Mouse (Mus musculus) fat pad, adult 2 months (tissue): ENCODE results near the gene Fam155a.

Source experiments
- DNase-seq: peaks from one replicate; pipeline ENCODE4 v3.0.0-alpha.2; 2011; ENCODE audit warnings: low read depth, low spot score; ENCODE audit errors: extremely low read depth

Gene Fam155a

DNA sequence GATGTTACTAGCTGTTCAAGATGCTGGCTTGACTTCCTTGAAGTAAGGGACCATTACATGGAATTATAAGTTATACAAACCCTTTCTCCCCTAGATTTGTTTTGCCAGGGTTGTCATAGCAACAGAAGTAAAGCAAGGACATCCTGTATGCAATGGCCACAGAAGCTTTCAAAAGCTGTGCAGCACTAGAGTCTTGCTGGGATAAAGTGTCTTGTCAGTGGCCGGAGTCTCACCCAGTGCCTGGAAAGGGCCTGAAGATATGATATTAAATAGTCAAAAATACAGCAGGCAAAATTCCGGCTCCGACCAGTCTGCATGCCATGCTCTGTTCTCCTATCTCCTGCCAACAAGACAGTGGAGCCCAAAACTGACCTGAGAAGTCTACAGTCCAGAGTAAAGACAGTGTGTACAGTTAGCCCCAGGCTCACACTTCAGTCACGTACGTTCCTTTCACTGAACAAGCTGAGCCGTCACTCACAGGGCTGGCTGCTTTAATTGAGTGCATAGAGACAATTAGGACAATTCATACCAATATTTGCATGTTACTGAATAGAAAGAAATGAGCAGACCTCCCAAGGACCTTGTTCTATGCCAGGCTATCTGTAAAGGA lies 467.3 kb downstream of the Fam155a start:
- DNase-seq, result no peak

- DNase-seq, result no peak
Observed at GRCm38 (mm10) chr8:9295046-9295445, 475.9 kb downstream of the Fam155a start.

DNA sequence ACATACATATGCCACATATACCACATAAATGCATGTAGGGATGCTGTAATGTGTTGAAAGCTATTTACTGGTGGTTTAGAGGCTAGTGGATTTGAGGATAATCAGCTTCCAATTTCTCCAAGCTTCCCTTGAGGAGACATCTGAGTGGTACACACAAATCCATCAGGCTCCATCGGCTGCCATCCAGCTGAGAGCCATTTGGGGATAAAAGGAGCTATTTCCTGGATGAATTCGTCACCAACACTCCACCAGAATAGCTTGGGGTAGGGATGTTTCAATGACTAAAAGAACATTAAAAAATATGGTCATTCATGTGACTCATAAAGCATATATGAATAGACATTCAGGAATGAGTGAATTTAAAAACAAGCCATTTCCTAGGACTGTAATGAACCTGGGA lies 478.4 kb downstream of the Fam155a start:
- DNase-seq, result no peak

DNA sequence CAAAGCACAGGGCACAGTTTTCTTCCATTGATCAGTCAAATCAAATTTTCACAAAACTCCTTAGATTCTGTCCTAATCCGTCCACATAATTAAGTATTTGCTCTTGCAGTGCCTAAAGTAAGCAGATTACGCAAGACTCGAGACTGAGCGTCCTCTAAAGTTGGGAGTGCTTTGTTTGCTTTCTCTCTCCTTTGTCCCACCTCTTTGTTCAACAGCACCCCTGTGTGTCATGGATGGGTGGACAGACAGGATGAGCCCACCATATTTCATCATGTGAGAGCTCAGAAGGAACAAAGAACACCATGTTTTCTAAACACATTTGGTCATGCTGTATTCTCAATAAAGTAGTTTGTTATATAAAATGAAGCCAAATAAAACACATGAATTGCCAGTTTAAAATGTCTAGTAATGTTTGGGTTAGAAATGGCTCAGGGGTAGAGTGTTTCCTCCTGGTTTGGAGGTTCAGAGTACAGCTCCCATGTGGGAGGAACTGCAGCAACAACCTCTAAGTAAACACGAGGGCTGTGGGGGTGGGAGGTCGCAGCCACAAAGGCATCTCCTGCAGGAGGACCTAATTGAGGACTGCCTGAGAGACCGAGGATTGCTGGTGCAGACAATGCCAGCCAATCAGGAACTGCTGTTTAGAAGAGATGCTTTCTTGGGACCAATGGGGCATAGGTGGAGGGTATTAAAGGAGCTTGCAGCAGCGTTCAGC lies 482.8 kb downstream of the Fam155a start:
- DNase-seq, result no peak

DNA sequence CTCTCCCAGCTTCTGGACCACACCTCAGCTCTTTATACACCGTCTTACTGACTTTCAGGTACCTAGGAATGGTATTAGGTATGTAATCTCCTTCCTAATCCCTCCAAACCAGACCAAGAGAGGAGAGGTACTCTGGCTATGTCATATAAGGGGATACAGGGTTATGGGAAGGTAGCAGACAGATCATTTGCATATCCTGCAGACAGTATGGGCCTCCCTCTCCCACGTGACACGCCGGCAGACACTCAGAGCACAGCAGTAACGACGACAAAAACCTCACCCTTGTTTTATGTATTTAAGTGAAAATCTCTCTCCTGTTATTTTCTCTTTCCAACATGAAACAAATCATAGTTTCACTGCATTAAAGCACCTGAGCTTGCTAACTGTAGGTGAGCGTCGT lies 496.8 kb downstream of the Fam155a start:
- DNase-seq, result no peak

DNA sequence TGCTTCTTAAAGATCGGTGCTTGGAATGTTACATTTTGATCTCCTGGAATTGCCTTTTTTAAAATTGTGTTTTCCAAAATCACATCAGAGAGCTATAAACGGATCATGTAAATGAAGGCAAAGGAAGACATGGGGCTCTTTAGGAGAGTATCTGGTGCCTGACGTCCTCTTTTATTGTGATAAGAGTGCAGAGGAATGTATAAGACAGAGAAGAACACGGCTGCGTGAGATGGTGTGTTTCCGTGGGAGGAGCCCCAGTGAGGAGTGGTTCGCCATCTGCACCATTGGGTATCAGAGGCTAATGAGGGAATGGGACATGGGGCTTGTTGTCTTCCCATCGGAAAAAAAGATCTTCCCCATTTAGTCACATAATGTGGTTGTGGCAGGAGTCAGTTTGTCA lies 506.6 kb downstream of the Fam155a start:
- DNase-seq, result no peak

DNA sequence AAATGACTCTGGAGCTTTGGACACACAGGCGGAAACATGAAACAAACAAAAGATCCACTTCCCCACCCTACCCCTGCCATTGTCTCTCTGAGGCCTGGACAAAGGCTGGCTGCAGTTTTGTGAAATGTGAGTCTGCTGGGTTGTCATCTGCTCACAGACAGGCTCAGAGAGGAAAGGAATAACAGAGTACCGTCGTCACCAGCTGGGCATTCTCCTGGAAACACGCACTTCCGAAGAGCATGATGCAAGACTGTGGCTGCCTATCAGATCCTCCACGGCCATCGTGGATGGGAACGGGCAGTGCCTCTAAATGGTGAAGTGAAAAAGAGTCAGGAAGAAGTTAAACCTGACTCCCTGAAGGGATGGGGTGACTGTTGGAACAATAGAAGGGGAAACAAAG lies 509.4 kb downstream of the Fam155a start:
- DNase-seq, result no peak

DNA sequence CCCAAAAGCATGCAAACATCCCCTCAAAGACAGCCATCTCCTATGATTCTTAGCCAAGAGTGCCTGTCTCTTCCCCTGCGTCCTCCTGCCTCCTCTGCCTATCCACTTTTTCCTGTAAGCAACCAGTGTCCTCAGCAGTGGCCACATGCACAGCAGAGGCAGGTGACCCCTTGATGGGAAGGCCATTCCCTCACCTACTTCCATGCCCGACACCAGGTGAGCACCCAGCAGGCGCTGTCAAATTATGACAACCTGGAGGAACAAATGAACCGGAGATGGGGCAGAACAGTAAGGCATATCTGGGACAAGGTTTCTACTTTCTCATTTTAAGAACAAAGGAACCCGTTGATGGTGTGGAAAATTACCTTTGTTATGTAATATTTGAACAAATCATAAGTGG lies 515.6 kb downstream of the Fam155a start:
- DNase-seq, result no peak

- DNase-seq, result no peak
Observed at GRCm38 (mm10) chr8:9252991-9253390, 518.0 kb downstream of the Fam155a start.

DNA sequence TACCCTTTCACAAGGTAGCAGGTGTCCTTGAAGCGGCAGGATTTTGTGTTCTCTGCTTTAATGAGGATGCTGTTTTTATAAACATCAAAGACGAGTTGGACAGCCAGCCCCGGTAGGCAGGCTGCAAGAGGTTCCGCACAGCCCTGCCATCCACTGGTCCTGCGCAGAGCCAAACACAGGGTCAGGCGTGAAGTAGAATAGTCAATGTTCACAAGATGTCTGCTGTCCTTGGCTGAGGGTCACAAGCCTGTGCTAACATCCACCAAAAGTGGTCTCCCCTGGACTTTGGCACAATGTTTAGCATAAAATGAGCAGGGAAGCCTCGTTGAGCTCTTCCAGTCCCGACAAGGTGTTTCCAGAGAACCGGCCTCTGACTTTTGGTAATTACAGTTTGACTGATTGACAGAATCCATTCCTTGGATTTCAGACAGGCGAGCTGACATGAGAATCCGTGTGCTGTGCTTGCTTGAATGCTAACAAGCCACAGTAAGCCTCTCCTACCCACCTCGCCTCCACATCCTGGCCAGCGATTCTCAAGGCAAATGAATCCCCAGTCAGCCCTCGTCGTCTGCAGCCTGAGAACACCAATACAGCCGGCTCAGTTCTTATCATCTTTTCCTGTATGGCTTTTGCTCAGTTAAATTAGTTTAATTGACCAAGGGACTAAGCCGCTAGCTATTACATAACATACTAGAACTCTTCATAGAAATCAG lies 522.7 kb downstream of the Fam155a start:
- no peak for DNase-seq

DNA sequence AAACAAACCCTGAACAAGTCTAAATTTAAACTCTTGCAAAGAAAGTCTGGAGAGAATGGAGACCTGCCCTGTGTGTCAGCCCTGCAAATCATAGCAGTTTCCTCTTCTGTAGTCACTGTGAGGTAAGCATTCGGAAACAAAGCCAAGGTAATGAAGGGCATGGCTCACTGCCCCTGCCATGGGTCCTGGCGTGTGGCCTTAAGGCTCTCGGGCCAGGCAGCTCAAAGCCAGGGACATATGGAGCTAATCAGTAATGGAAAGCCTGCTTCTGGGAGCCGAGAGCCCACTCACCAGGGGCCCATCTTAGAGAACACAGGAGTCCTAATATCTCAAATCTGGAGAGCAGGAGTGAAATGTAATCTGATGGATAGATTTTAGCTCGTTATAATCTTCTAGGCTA lies 525.0 kb downstream of the Fam155a start:
- DNase-seq, result no peak

- DNase-seq, result no peak
Observed at GRCm38 (mm10) chr8:9240996-9241395, 530.0 kb downstream of the Fam155a start.

GRCm38 (mm10) chr8:9239741-9240140 lies 531.2 kb downstream of the Fam155a start:
- DNase-seq, result no peak

DNA sequence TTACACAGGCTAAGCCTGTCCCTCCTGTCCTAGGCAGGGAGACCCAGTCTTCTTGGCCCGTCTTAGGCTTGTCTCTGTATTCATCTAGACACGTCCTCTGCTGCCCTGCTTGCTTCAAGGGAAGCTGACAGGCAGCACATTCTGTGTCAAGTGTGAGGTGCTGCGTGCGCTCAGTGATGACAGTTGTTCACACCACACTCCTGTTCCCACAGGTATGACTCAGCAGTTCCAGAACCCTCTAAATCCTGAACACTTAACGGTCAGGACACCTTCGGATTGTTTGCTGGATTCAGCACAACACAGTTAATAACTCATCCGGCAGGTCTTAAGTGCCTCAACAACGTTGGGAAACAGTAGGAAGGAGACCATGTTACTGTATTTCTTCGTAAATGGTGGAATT lies 532.0 kb downstream of the Fam155a start:
- no peak for DNase-seq

DNA sequence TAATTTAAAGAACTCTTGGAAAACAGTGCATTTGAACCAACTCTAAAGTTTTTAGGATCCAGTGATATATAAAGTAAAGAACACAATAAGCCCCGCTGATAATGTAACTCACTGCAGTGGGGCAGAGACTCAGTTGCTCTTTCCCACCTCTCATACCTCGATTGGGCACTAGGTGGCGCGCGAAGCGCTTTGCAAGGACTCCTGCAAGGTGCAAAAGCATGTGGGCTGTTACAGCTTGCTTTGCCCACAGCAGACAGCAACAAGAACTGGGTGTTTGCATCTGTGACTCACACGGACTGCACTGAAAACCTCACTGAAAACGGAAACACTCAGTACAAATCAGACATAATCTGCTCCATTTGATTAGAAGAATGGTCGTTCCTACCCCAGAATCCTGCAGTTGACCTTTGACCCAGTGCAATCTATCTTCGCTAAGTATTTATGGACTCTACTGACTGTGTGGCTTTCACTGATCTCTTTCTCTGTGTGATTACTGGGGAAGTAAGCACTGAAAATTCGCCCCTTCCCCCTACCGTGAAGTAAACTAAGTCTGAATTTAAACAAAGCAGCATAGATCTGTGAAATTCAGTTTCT lies 537.5 kb downstream of the Fam155a start:
- DNase-seq, result no peak

- DNase-seq, result no peak
Observed at GRCm38 (mm10) chr8:9227779-9228464, 543.0 kb downstream of the Fam155a start.

DNA sequence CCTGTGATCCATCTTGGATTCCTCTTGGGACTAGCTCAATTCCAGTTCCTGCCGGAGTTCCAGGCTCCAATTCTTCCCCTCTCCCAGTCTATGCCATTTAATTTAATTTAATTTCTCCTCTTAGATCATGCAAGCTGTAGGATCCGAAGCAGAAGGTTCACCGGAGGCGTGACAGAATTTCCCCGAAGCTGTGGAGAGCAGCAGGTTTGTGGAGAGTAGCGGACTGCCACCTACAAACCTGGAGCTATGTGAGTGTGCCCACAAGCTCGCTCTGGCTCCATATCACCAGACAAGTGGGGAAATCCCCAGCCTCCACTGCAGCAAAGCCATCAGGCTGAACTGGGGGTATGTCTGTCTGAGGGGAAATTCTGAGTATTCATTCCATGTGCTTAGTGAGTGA lies 544.2 kb downstream of the Fam155a start:
- no peak for DNase-seq

DNA sequence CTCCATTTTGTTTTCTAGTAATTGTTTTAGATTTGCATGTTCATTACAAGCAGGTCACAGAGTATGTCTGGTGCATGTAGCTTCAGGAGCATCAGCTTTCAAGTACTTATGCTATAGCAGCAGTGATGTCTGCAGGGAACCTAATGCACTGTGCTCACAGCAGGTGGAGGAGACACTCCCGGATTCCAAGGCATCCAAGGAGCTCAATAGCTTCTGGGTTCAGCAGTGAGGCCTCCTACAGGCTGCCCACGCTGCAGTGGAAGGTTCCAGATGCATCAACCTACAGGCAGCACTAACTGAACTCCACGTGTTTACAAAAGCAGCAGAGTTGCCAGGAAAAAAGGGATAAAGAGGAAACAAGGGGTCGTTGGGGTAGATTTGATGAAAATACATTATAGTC lies 559.2 kb downstream of the Fam155a start:
- DNase-seq, result no peak

- no peak for DNase-seq
Observed at GRCm38 (mm10) chr8:9207505-9208051, 563.4 kb downstream of the Fam155a start.

DNA sequence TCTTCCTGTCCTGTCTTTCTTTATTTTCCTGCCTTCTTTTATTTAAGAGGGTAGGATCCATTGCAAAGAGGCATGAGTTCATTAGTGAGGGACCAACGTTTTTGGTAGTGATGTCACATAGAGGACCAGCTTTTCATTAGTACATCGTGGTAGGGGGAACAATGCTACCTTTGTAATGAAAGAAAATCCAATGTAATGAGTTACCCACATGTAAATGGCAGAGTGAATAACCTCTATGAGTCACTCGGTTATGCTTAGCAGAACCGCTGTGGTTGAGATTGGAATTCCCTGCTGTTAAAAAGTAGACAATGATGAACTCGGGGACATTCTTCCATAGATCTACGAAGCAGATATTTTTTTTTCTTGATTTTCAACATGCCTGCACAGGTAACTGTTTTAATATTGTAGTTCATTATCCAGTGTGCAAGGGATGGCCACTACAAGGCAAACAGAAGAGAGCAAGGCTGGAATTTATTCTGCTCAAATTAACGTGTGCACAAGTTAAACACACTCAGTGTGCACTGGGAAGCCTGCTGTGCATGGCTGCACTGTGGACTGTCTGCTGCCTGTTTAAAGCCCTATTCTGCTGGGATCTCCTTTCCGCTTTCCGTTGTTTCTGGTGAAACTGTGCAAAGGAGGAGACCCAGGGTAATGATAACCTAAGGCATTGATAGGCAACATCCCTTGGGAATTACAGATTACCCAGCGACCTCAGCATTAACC lies 566.5 kb downstream of the Fam155a start:
- no peak for DNase-seq
